Mouse (Mus musculus) splenic B cell, adult 2 months (primary cell): ENCODE results near the gene Pmis2.
A peak's percentile ranks its signal among the peaks of the same experiment; 100 is the strongest.

ENCODE experiments used
- DNase-seq: peaks from one replicate; pipeline ENCODE4 v3.0.0-alpha.2; 2011; ENCODE audit warnings: low read depth, low spot score
- H3K27me3 ChIP-seq: 2 replicates; pipeline ENCODE4 v1.6.1; 2012; ENCODE audit warnings: mild to moderate bottlenecking, low read length, moderate library complexity, mixed read lengths; ENCODE audit not compliant: control insufficient read depth, poor library complexity, insufficient read depth, severe bottlenecking
- H3K36me3 ChIP-seq: 2 replicates; pipeline ENCODE4 v1.6.1; 2012; ENCODE audit warnings: mild to moderate bottlenecking, low read length, moderate library complexity, mixed read lengths; ENCODE audit not compliant: control insufficient read depth, poor library complexity, insufficient read depth, severe bottlenecking

The Pmis2 gene

GRCm38 (mm10) chr7:30664529-30665200 is 6.7 kb downstream of the Pmis2 start, which contains the start of gene Haus5:
Haus5 (minus strand) TSS chr7:30664994.
- peaks cover 5% of the 10 kb centered on the region; the same call in 1 of the 2 replicates for H3K36me3 ChIP-seq
- DNase-seq = peak; percentile 97

DNA sequence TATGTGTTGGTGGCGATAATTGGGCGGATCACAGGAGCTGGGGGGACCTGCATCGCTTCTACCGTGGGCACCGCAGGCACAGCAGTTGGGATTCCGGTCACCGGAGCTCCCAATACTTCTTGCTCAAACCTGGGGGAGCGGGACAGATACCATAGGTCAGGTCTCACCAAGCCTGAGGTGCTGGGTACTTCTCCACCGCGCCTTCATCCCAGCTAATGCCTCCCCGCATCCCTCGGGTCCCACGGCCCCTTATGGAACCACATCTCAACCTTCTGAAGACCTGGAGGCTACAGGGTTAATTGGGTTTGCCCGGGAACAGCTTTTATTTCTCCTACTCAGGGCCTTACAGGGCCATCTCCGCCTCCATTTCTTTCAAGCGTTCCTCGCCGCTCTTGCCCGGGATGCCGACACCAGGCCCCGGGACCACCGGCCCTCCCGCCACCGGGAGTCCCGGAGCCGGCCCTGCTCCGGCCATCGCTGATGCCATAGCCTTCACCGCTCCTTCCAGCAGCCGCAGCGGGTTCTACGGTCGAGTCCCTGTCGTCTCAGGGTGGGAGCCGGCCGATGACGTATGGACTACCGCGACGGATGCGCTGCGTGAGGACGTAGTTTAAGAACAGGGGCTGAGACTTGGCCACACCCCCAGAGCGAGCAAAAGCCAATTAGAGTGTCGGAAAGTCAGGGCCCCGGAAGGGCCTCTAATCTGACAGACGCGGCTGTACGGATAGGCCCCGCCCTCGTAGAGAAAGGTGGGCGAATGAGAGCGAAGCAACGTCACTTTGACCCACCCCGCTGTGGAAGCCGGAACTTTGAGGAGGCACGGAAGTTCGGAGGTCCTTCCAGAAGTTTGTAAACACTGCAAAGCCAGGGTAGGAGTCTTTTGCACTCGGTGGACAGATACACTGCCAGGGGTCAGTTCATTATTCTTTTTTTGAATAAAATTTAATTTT is 21.5 kb downstream of the Pmis2 start, which contains the start of gene Rbm42:
Gene Rbm42 (minus strand): TSS at position 727 of the 950 bp plus-strand sequence.
- no peaks in the 10 kb centered on the region for H3K27me3 ChIP-seq
- H3K36me3 ChIP-seq = peaks cover 8% of the 10 kb centered on the region
- peak; percentile 99 for DNase-seq

More at GRCm38 (mm10) chr7:30664529-30665200, 6.7 kb downstream of the Pmis2 start, which contains the start of gene Haus5:
- H3K27me3 ChIP-seq = no peaks in the 10 kb centered on the region

GRCm38 (mm10) chr7:30639083-30639482 is 32.3 kb downstream of the Pmis2 start:
- Histone ChIP-seq H3K27me3 (no peaks in the 10 kb centered on the region), H3K36me3 (peaks cover 5% of the 10 kb centered on the region)
- DNase-seq = no peak

DNA sequence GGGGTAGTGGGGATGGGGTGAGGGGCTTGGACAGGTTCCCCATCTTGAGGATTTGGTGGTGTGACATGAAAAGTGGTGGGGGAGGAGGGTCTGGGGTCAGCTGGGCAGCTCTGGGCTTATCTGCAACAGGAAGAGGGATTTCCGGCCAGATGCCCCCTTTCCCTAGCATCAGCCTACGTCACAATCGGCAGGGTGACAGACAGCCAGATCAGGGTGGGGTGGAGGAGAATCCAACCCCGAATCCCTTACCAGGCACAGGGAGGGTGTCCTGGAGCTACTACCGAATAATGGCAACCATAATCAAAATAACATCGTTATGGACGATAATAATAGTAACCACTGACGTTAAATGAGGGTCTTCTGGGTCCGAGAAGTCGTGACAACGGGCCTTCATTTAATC is 35.0 kb downstream of the Pmis2 start:
- Histone ChIP-seq H3K36me3 (peaks cover 3% of the 10 kb centered on the region; the same call in 1 of the 2 replicates), H3K27me3 (0 out of 2 replicates have a peak, but pooled peaks cover 2% of the 10 kb centered on the region)
- DNase-seq = no peak

GRCm38 (mm10) chr7:30635752-30636151 is 35.7 kb downstream of the Pmis2 start, which contains the start of gene Etv2:
Etv2 (minus strand) TSS chr7:30635852.
- Histone ChIP-seq H3K27me3 (0 out of 2 replicates have a peak, but pooled peaks cover 2% of the 10 kb centered on the region), H3K36me3 (peaks cover 3% of the 10 kb centered on the region; the same call in 1 of the 2 replicates)
- DNase-seq = no peak

GRCm38 (mm10) chr7:30634621-30635020 is 36.8 kb downstream of the Pmis2 start:
- Histone ChIP-seq H3K27me3 (0 out of 2 replicates have a peak, but pooled peaks cover 2% of the 10 kb centered on the region), H3K36me3 (no peaks in the 10 kb centered on the region)
- peak; percentile 71 for DNase-seq

DNA sequence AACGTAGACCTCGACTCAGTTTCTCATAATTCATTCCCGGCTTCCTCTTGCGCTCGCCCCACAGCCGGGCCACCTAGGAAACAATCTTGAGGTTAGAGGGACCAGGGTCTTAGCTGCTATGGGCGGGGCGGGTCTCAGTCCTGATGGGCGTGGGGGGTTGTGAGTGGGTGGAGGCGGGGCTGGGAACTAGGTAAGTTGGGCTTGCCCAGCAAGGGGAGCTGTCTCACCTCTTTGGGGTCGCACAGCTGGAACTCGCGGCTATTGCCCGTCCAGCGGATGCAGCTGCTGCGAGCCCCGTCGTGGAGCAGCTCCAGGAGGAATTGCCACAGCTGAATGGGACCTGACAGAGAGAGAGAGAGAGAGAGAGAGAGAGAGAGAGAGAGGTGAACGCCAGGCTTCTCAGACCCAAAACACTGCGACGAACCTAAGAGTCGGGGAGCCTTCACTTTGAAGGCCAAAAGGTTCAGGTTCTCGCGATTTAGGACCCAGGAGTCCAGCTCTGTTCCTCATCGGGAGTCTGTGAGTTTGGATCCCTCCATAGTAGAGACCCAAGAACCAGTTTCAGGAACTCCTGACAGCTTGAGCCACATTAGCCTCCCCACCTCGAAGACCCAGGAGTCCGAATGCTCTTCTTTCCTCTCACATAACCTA is 37.5 kb downstream of the Pmis2 start:
- H3K27me3 ChIP-seq = 0 out of 2 replicates have a peak, but pooled peaks cover 2% of the 10 kb centered on the region
- DNase-seq = no peak
- H3K36me3 ChIP-seq = no peaks in the 10 kb centered on the region

DNA sequence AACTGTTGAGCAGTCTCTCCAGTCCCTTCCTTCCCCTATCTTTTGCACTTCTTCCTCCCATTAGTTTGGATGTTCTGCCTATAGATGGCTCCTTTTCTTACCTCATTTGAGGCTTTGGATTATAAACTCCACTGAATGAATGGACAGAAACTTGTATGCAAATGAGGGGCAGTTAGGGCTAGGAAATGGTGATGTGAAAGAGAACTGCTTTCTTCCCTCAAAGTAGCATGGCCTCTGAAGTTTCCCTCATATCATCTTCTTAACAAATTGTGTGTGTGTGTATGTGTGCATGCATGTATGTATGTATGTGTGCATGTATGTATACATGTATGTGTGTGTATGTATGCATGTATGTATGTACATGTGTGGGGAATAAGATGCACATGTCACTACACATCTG is 42.4 kb downstream of the Pmis2 start:
- peak; percentile 23 for DNase-seq
- Histone ChIP-seq H3K27me3 (0 out of 2 replicates have a peak, but pooled peaks cover 2% of the 10 kb centered on the region), H3K36me3 (no peaks in the 10 kb centered on the region)

DNA sequence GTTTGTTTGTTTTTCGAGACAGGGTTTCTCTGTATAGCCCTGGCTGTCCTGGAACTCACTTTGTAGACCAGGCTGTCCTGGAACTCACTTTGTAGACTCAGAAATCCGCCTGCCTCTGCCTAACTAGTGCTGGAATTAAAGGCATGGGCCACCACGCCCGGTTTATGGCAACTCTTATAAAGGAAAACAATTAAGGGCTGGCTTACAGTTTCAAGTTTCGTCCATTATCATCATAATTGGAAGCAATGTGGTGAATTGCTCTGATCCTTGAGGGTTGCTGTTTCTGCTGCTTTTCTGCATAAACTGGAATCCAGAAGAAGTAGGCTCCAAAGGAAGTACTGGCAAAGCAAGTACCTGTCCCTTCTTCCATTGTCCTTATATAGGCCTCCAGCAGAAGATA is 44.8 kb downstream of the Pmis2 start:
- Histone ChIP-seq H3K27me3 (no peaks in the 10 kb centered on the region), H3K36me3 (no peaks in the 10 kb centered on the region; the same call in 1 of the 2 replicates)
- no peak for DNase-seq

DNA sequence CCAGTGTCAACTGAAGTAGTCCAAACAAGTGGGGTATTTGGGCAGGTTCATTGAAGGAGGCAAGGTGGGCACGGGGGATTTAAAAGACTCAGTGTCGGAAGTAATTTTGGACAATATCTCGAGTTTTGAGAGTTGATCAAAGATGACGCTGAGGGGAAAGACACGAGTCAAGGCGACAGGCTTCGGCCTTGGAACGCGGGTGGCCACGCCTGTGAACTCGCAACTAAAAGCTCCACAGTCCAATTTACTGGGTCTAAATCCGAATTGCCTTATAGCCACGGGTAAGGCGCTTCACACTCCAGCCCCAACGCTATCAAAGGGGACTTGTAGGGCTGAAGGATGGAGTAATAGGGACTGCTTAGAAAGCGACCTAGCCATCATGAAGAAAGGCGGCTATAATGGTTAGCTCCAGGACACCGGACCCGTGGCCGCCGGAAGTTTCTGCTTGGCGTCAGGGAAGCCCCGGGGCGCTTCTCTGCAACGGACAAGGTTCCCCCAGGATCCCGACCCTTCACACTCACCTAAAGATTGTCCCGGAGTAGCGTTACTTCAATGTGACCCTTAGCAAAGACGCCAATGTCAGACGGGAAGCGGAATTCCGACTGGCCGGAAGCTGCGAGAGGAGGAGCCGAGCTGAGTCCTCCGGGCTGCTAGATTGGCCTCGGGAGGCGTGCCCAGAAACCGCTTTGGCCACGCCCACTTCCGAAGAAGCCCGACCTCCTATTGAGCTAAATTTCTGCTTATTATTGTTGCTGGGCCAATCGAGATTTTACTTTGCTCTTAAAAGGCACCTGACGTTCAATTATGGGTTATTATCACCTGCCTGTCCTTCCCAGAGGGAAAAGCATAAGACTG is 45.6 kb downstream of the Pmis2 start, which contains the start of gene Cox6b1:
Gene Cox6b1 (minus strand): TSS at position 622 of the 855 bp plus-strand sequence.
- peak; percentile 97 for DNase-seq
- Histone ChIP-seq H3K36me3 (no peaks in the 10 kb centered on the region; the same call in 1 of the 2 replicates), H3K27me3 (no peaks in the 10 kb centered on the region)
